Mouse (Mus musculus) cerebellum, adult 2 months (tissue): ENCODE data around the gene Nipa1.

Experiments used
- CTCF ChIP-seq: fragments of 200-500 bp; IDR thresholded peaks from 2 replicates; pipeline ENCODE4 v1.5.1; 2011; ENCODE audit warnings: low read depth, mild to moderate bottlenecking, control low read depth, low read length, moderate library complexity, borderline replicate concordance; ENCODE audit not compliant: insufficient read depth
- POLR2A ChIP-seq: fragments of 200-500 bp; IDR thresholded peaks from 2 replicates; pipeline ENCODE4 v1.6.1; 2011; ENCODE audit warnings: low read length, control low read depth, borderline replicate concordance; ENCODE audit not compliant: insufficient read depth

DNA sequence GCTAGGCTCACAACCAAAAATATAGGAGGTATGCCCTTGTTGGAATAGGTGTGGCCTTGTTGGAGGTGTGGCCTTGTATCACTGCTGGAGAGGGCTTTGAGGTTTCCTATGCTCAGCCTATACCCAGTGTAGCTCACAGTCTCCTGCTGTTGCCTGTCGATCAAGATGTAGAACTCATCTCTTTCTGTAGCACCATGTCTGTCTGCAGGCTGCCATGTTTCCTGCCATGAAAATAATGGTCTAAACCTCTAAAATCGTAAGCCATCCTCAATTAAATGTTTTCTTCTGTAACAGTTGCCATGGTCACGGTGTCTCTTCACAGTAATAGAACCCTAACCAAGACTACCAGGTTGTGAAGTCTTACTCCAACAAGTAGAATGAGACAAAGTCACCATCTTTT is 3.8 kb upstream of the Nipa1 start:
- no peak for TF ChIP-seq CTCF
- TF ChIP-seq POLR2A: no peak
